Mouse (Mus musculus): ENCODE data around the gene Tmem88. TPM values are rescaled to one million over a fixed set of nuclear protein-coding genes. Genes with fewer than 3 reads are reported as not detected.

Gene Tmem88
- polyA plus RNA-seq, 1 experiment from 2014 or later, result 16.4 TPM

DNA sequence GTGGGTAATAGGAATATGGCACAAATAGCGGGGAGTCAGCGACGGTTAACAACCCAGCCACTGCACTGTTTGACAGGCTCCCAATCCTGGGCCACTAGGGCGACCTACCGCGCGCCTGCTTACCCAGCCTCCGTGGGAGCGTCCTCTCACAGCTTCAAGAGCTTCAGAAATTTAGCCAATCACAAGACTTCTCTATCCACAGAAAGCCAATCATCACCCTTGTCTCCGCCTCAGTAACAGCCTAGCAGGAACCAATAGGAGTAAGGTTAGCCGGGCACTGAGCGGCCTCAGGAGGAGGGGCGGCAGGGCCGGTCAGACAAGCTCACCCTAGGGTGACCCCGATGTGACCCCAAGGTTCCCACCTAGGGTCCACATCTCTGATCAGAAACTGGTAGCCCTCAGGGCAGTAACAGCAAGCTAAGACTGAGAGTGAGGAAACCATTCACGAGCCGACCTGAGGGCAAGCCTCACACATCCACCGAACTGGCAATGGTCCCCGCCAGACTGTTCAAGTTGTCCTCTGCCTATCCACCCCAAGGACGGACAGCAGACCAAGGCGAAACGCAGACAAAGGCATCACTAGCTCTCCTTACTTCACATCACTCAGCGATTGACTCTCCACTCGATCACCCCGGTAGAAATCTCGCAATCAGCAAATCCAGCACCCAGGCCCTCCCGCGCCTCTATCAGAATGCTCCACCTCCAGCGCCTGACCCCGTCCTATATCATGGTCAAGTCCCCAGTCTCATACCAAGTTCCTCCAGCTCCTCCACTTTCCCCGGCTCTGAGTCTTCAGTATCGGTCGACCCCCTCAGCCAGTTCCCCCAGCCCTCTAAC lies 10.7 kb upstream of the Tmem88 start:
- ATAC-seq (ENCODE audit: insufficient number of reproducible peaks, insufficient read depth, low FRiP score, low TSS enrichment, low read depth), result peak; percentile 28; the same call in 1 of the 2 replicates
- peaks cover 64% of the 10 kb centered on the region for H3K36me3 ChIP-seq
- WGBS, result under 1% methylated on average over 33 of the region's 33 CpGs
- peak overlapping the region; percentile 98 for H3K27ac ChIP-seq
- peak overlapping the region; percentile 97 for H3K4me2 ChIP-seq
- peak overlapping the region; percentile 79 for H3K4me3 ChIP-seq
- peaks cover 41% of the 10 kb centered on the region for H3K4me1 ChIP-seq
- H3K9ac ChIP-seq, result peak overlapping the region; percentile 91
- H3K9me3 ChIP-seq, result no peaks in the 10 kb centered on the region
- no peaks in the 10 kb centered on the region for H3K27me3 ChIP-seq

DNA sequence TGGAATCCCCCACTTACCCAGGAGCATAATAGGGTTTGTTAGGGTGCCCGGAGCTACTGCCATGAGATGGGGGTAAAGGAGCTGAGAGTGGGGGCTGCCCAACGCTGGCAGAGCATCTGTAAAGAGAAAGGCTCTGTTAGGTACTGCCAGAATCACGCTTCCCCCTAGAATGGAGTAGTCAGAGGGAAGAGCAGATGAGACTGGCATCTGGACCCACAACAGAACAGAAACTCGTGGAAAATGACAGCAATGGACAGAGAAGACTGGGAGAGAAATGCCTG lies 9.6 kb upstream of the Tmem88 start:
- WGBS, result 79% methylated on average over 4 of the region's 4 CpGs

DNA sequence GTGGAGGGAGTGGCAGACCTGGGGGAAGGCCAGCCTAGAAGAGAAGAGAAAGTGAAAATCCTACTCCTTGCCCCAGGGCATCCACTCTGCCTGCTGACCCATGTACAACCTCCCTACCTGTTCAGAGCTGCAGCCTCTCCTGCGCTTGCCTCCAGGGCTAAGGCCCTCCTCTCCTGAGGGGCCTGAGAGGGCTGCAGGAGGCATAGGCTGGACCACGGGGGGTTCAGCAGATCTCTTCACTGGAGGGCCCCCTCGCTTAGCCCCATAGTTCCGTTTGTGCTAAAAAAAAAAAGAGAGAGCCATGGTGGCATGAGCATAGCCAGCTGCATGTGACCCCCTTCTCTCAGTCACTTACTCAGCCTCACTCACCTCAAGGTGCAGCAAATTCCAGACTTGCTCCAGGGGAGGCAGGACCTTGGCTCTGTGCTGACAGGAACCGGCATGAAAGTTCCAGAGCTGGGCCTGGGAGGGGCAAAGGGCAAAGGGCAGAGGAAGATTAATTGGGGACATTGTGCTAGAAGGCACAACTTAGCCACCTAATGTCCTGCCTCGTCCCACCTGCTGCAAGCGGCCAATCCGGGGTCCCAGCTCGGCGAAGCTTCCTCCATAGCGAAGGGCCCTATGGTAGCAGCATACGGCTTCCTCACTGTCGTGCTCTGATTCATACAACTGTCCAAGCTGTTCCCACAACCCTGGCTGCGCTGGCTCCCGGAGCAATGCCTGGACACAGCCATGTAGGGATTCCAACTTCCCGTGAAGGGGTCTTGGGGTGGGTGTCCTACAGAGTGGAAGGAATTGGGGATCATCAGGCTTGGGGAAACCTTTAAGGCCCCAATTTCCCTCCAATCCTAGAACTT lies 9.1 kb upstream of the Tmem88 start:
- H3K36me3 ChIP-seq, result peaks cover 68% of the 10 kb centered on the region
- H3K9ac ChIP-seq, result no peak overlapping the region
- H3K4me1 ChIP-seq, result peaks cover 25% of the 10 kb centered on the region
- peak overlapping the region; percentile 97; the same call in 1 of the 2 replicates for H3K4me2 ChIP-seq
- WGBS, result 89% methylated on average over 16 of the region's 16 CpGs
- H3K27ac ChIP-seq, result no peak overlapping the region
- no peak overlapping the region; the same call in 1 of the 2 replicates for H3K4me3 ChIP-seq
- no peaks in the 10 kb centered on the region for H3K9me3 ChIP-seq
- no peaks in the 10 kb centered on the region for H3K27me3 ChIP-seq
- ATAC-seq (ENCODE audit: insufficient number of reproducible peaks, insufficient read depth, low FRiP score, low TSS enrichment, low read depth), result no peak

More for the DNA sequence above, 9.6 kb upstream of the Tmem88 start:
- Histone ChIP-seq H3K27ac (no peak overlapping the region), H3K27me3 (no peaks in the 10 kb centered on the region), H3K4me2 (peak overlapping the region; percentile 97), H3K36me3 (peaks cover 68% of the 10 kb centered on the region), H3K9ac (peak overlapping the region; percentile 91; the same call in 1 of the 2 replicates), H3K9me3 (no peaks in the 10 kb centered on the region), H3K4me3 (peak overlapping the region; percentile 79), H3K4me1 (peaks cover 30% of the 10 kb centered on the region)
- no peak for ATAC-seq (ENCODE audit: insufficient number of reproducible peaks, insufficient read depth, low FRiP score, low TSS enrichment, low read depth)

DNA sequence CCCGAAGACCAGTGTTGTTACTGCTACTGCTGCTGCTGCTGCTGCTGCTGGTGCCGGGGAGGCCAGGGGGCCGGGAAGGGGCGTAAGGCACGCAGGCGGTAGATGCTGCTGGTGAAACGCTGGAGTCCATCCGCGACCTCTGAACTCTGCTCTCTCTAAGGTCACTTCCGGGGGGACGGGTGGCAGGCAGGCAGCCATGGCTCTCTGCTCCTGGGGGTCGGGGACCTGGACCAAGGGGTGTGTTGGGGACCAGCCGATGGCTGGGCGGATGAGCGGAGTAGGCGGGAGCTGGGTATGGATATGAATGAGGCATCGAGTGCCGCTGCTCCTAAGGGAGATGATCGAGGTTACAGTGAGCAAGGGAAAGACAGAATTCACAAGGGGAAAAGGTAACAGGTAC lies 8.2 kb upstream of the Tmem88 start:
- 87% methylated on average over 19 of the region's 19 CpGs for WGBS
- Histone ChIP-seq H3K36me3 (peaks cover 70% of the 10 kb centered on the region), H3K4me2 (no peak overlapping the region), H3K27me3 (no peaks in the 10 kb centered on the region), H3K9ac (no peak overlapping the region), H3K4me3 (no peak overlapping the region; the same call in 1 of the 2 replicates), H3K9me3 (no peaks in the 10 kb centered on the region), H3K4me1 (peaks cover 17% of the 10 kb centered on the region), H3K27ac (no peak overlapping the region)
- no peak for ATAC-seq (ENCODE audit: insufficient number of reproducible peaks, insufficient read depth, low FRiP score, low TSS enrichment, low read depth)

DNA sequence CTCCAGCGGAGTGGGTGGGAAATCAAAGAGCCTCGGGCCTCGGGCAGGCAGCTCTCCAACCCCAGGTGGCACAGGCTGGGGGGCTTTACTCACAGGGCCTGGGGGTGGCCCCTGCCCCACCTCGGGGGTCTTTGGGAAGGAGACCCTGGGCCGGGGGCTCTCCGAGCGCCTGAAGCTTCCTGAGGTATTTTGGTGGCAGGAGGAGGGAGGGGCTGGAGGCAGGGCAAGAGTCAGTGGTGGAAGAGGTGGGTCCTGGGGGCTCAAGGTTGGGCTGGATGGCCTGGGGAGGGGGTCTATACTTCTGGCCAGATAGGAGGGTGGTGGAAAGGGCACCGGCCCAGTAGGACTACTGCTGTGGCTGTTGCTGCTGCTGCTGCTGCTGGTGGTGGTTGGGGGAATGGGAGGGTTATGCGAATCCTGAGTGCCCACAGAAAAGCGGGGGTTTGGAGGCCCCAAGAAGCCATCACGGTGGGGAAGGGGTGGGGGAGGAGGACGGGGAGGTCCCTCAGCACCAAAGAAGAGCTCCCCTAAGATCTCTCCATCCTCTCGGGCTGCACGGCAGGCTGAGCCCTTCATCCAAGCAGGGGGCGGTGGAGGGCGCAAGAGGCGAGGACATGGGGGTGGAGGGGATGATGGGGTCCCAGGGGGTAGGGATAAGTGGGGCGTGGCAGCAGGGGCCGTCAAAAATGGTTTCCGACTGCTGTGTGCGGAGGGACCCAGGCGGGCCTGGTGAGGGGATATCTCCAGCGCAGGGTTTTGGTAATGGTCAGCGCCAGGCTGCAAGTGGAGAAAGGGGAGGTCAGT lies 7.6 kb upstream of the Tmem88 start:
- no peak for ATAC-seq (ENCODE audit: insufficient number of reproducible peaks, insufficient read depth, low FRiP score, low TSS enrichment, low read depth)

DNA sequence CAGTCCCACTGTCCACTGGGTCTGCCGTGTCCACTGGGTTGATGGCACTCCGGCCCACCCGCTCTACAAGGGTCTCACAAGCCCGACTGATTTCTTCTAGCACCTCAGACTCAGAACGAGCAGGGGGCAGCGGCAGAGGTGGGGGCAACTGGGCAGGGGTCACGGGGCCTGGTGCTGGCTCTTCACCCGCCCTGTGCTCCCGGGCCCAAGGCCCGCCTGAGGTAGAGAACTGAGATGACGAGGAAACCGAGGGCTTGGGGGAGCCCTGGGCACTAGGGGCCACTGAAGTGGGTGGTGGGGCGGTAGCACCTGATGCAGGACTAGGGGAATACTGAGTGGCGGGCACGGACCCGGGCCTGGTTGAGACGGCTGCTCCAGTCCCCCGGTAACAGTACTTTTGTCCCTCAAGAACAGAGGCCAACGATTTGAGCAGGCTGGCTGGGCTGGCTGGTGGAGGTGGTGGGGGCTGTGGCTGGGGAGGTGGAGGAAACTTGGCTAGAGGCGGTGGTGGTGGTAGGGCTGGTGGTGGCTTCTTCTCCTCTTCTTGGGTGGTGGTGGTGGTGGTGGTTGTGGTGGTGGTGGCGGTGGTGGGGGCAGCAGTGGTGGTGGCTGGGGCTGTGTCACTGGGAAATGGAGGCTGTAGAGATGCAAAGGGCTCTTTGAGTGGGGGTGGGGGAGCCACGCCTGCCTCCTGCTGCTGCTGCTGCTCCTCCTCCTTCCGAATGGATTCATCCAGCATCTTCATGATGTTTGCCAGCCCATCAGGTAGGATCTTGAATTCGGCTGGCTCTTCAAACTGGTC lies 6.8 kb upstream of the Tmem88 start:
- ATAC-seq (ENCODE audit: insufficient number of reproducible peaks, insufficient read depth, low FRiP score, low TSS enrichment, low read depth), result no peak
- H3K27ac ChIP-seq, result no peak overlapping the region
- no peaks in the 10 kb centered on the region for H3K9me3 ChIP-seq
- H3K9ac ChIP-seq, result no peak overlapping the region
- no peak overlapping the region for H3K4me3 ChIP-seq
- H3K4me1 ChIP-seq, result peaks cover 29% of the 10 kb centered on the region
- H3K27me3 ChIP-seq, result peaks cover 11% of the 10 kb centered on the region; the same call in 1 of the 2 replicates
- no peak overlapping the region for H3K4me2 ChIP-seq
- peaks cover 85% of the 10 kb centered on the region for H3K36me3 ChIP-seq
- 91% methylated on average over 23 of the region's 24 CpGs for WGBS

More for the DNA sequence above, 7.6 kb upstream of the Tmem88 start:
- H3K27me3 ChIP-seq, result peaks cover 6% of the 10 kb centered on the region; the same call in 1 of the 2 replicates
- H3K9me3 ChIP-seq, result no peaks in the 10 kb centered on the region
- no peak overlapping the region for H3K27ac ChIP-seq
- H3K36me3 ChIP-seq, result peaks cover 77% of the 10 kb centered on the region
- peaks cover 22% of the 10 kb centered on the region for H3K4me1 ChIP-seq
- WGBS, result 88% methylated on average over 24 of the region's 24 CpGs
- H3K9ac ChIP-seq, result no peak overlapping the region
- no peak overlapping the region for H3K4me3 ChIP-seq
- H3K4me2 ChIP-seq, result no peak overlapping the region

DNA sequence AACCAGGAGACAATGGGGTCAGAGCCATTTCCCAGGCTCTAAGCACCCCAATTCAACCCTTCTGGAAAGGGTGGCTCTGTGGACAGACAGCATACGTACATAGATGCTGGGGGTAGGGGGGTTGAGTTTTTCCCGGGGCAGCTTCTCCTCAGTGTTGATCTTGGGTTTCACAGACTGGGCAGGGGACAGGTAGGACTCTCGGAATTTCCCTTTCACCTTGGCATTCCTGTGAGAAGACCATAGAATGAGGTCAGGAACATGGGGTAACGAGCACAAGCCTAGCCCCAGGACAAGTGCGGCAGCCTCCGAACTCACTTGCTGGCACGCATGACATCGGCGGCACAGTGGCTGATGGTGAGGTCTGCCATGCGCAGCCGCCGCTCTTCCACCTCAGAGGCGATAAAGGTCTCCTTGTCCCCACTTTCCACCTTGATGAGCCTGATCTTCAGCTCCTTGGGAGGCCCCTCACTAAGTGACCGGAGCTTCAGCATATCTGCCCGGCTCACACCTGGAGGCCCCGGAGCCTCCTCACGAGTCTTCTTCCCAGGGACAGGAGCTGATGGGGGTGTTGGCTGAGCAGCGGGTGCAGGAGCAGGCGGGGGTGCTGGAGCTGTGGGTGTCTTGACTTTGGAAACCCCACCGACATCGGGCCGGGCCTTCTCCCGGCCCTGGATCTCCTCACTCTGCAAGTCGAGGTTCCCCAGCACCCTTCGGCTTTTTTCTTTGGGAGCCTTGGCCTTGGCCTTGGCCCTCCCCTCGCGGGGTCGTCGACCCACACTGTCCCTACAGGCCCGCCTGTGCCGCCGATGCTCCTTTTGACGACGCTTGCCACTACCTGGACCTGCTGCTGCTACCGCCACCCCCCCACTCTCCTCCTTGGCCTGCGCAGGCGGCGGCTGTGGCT lies 5.9 kb upstream of the Tmem88 start:
- H3K27me3 ChIP-seq, result peaks cover 11% of the 10 kb centered on the region; the same call in 1 of the 2 replicates
- no peak overlapping the region for H3K4me3 ChIP-seq
- H3K9ac ChIP-seq, result no peak overlapping the region
- peaks cover 31% of the 10 kb centered on the region for H3K4me1 ChIP-seq
- H3K27ac ChIP-seq, result no peak overlapping the region
- no peak for ATAC-seq (ENCODE audit: insufficient number of reproducible peaks, insufficient read depth, low FRiP score, low TSS enrichment, low read depth)
- 94% methylated on average over 36 of the region's 38 CpGs for WGBS
- no peak overlapping the region for H3K4me2 ChIP-seq
- peaks cover 91% of the 10 kb centered on the region for H3K36me3 ChIP-seq
- H3K9me3 ChIP-seq, result no peaks in the 10 kb centered on the region

DNA sequence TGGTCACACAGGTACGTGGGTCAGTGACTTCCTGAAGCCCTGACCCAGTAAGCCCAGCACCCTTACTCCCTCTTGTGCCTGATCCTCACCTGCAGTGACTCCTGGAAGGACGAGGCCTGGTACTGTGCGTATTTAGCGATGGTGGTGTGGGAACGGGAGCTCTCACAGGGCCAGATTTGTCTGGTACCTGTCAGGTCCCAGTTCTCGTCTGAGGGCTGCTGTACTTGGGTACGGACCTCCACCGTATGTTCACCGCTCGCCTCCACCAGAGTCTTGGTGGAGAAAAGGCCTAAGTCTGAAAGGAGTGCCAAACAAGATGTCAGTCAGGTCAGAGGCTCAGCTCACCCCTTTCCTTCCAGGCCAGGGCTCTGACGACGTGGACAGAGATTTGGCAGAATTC lies 4.0 kb upstream of the Tmem88 start:
- H3K4me1 ChIP-seq, result peaks cover 38% of the 10 kb centered on the region
- peaks cover 11% of the 10 kb centered on the region; the same call in 1 of the 2 replicates for H3K27me3 ChIP-seq
- 85% methylated on average over 12 of the region's 12 CpGs for WGBS
- H3K9ac ChIP-seq, result no peak overlapping the region
- no peak overlapping the region for H3K4me2 ChIP-seq
- H3K27ac ChIP-seq, result no peak overlapping the region
- ATAC-seq (ENCODE audit: insufficient number of reproducible peaks, insufficient read depth, low FRiP score, low TSS enrichment, low read depth), result no peak
- H3K36me3 ChIP-seq, result peaks cover 88% of the 10 kb centered on the region
- H3K9me3 ChIP-seq, result no peaks in the 10 kb centered on the region
- H3K4me3 ChIP-seq, result no peak overlapping the region

DNA sequence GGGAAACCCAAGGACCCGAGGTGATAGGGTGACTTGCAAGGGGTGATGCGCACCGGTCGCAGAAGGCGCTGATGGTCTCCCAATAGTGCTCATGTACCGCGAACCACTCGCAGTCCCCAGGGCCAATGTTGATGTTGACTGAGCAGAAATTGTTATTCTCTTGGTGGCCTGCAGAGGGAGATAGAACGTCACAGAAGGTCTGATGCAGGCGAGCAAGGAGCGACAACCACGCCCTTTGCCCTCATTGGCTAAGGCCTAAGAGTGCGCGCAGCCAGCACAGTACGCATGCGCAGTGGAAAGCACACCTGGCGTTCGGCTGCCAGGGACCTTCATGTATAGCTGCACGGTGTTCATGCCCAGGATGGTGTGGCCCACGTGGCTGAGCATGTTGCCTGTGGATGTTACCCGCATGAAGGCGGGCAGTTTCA lies 3.2 kb upstream of the Tmem88 start:
- Histone ChIP-seq H3K27me3 (peaks cover 11% of the 10 kb centered on the region; the same call in 1 of the 2 replicates), H3K9me3 (no peaks in the 10 kb centered on the region), H3K9ac (no peak overlapping the region), H3K4me1 (peaks cover 46% of the 10 kb centered on the region), H3K4me3 (no peak overlapping the region), H3K27ac (no peak overlapping the region), H3K4me2 (no peak overlapping the region), H3K36me3 (peaks cover 81% of the 10 kb centered on the region)
- WGBS, result 16% methylated on average over 22 of the region's 22 CpGs
- ATAC-seq (ENCODE audit: insufficient number of reproducible peaks, insufficient read depth, low FRiP score, low TSS enrichment, low read depth), result peak; percentile 28; the same call in 1 of the 2 replicates
